Comparison of ENCODE assay signal across 8 mouse cellular contexts in genomic region chr8:13287692-13288623, GRCm38 (mm10). TPM values are rescaled to one million over a fixed set of nuclear protein-coding genes. Genes with fewer than 3 reads are reported as not detected.
A peak's percentile ranks its signal among the peaks of the same experiment; 100 is the strongest.
DNase-seq lines count a peak whose midpoint lies in the region; ATAC-seq lines count a peak whose summit lies in the region.

TSS of gene Dcun1d2 (minus strand) at chr8:13288131.
TSS of gene Tmco3 (plus strand) at chr8:13288190.

- DNase-seq in NIH3T3 (ENCODE audit: low read depth), result peak; percentile 98
- peak; percentile 98 for DNase-seq in cerebellum, postnatal 10 days
- DNase-seq in frontal cortex, postnatal 10 days (ENCODE audit: low spot score in 2 of 2), result peak; percentile 86 to 95
- DNase-seq in layer of hippocampus, postnatal 14 days (ENCODE audit: low spot score in 2 of 2), result peak; percentile 96 to 99
- DNase-seq in lung, postnatal 14 days, result peak; percentile 97
- DNase-seq in retina, adult 2 months (ENCODE audit: low read depth, low spot score), result peak; percentile 94
- DNase-seq in thymus, postnatal 36 days, result peak; percentile 96

- peak within 1 kb of the TSS; percentile 84 for H3K9ac ChIP-seq in hindbrain, embryonic 12.5 days

- H3K36me3 ChIP-seq in hindbrain, embryonic 12.5 days, result peaks cover 13% of the 10 kb centered on the region

- H3K4me3 ChIP-seq in hindbrain, embryonic 12.5 days, result peak within 1 kb of the TSS; percentile 86

- peak within 1 kb of the TSS; percentile 89 for H3K27ac ChIP-seq in hindbrain, embryonic 12.5 days

- no peaks in the 10 kb centered on the region for H3K27me3 ChIP-seq in hindbrain, embryonic 12.5 days

- peaks cover 23% of the 10 kb centered on the region for H3K4me1 ChIP-seq in hindbrain, embryonic 12.5 days

- H3K9me3 ChIP-seq in hindbrain, embryonic 12.5 days (replicated peaks), result no peaks in the 10 kb centered on the region

- under 1% methylated on average over 79 of the region's 79 CpGs for WGBS in hindbrain, embryonic 12.5 days

- ATAC-seq in hindbrain, embryonic 12.5 days (ENCODE audit: low FRiP score), result peak; percentile 95

- H3K4me2 ChIP-seq in hindbrain, embryonic 12.5 days (replicated peaks), result peak within 1 kb of the TSS; percentile 91

RNA-seq across cellular contexts. Expression of gene Dcun1d2, which starts in this region (rescaled TPM):
- polyA plus RNA-seq in hindbrain, embryonic 12.5 days (2016; fragmentation: Nextera tagmentation; extraction: Ambion mirVana), result 30.6 and 32.4 TPM in 2 replicates
- 10 to 100 TPM; 29.3 to 31.1 TPM for total RNA-seq in layer of hippocampus, postnatal 14 days (2021)

RNA-seq across cellular contexts. Expression of gene Tmco3, which starts in this region (rescaled TPM):
- polyA plus RNA-seq in hindbrain, embryonic 12.5 days (2016; fragmentation: Nextera tagmentation; extraction: Ambion mirVana), result 49.5 and 59.4 TPM in 2 replicates
- 10 to 100 TPM; 47.1 to 49.9 TPM for total RNA-seq in layer of hippocampus, postnatal 14 days (2021)

Comparison
In these comparisons a context has a peak if more than half of its experiments do, and no peak if none do; other contexts are left out.
1. Peak in every context shown above with its lines: DNase-seq, ATAC-seq, H3K4me3 ChIP-seq and H3K27ac ChIP-seq.